Mouse (Mus musculus) myocyte (in vitro differentiated cells): ENCODE results near the gene Ppp1r1a. TPM values are rescaled to one million over a fixed set of nuclear protein-coding genes. Genes with fewer than 3 reads are reported as not detected.

Source experiments
- H3K27me3 ChIP-seq: one replicate; pipeline ENCODE4 v1.6.1; 2011; ENCODE audit not compliant: control insufficient read depth, insufficient read depth, insufficient read length
- H3K36me3 ChIP-seq: one replicate; pipeline ENCODE4 v1.6.1; 2011; ENCODE audit not compliant: control insufficient read depth, insufficient read depth
- H3K4me2 ChIP-seq: one replicate; pipeline ENCODE4 v1.6.1; 2011; ENCODE audit warnings: low read depth, control low read depth
- H3K4me3 ChIP-seq: one replicate; pipeline ENCODE4 v1.5.1; 2011; ENCODE audit warnings: mild to moderate bottlenecking, control low read depth, moderate library complexity
- H3K79me2 ChIP-seq: one replicate; pipeline ENCODE4 v1.6.1; 2011; ENCODE audit not compliant: control insufficient read depth, insufficient read depth
- H3ac ChIP-seq: one replicate; pipeline ENCODE4 v1.6.1; 2011; ENCODE audit not compliant: control insufficient read depth, insufficient read length
- CEBPB ChIP-seq: IDR thresholded peaks from 2 replicates; pipeline ENCODE4 v1.6.1; 2011; ENCODE audit warnings: mild to moderate bottlenecking, moderate library complexity; ENCODE audit not compliant: poor library complexity, insufficient read depth, severe bottlenecking
- E2F4 ChIP-seq: IDR thresholded peaks from one replicate; pipeline ENCODE4 v1.6.1; 2011; ENCODE audit warnings: mild to moderate bottlenecking, control low read depth, moderate library complexity; ENCODE audit not compliant: insufficient read depth
- MAX ChIP-seq: IDR thresholded peaks from one replicate; pipeline ENCODE4 v1.6.1; 2011; ENCODE audit warnings: low read depth, mild to moderate bottlenecking, control low read depth
- MYOD1 ChIP-seq, 3 experiments: IDR thresholded peaks; one replicate each; pipeline ENCODE4 v1.6.1; 2011; ENCODE audit warnings: control low read depth in 2 of 3, low read depth in 2 of 3, mild to moderate bottlenecking in 2 of 3, moderate library complexity in 1 of 3; ENCODE audit not compliant: insufficient read length in 2 of 3, control insufficient read depth in 1 of 3
- MYOG ChIP-seq, 3 experiments: IDR thresholded peaks; one replicate each; pipeline ENCODE4 v1.6.1; 2011; ENCODE audit warnings: control low read depth in 2 of 3, low read depth in 2 of 3, mild to moderate bottlenecking in 2 of 3; ENCODE audit not compliant: insufficient read length in 2 of 3, control insufficient read depth in 1 of 3, insufficient read depth in 1 of 3
- POLR2A ChIP-seq: IDR thresholded peaks from one replicate; pipeline ENCODE4 v1.6.1; 2011; ENCODE audit warnings: low read depth, mild to moderate bottlenecking, control low read depth, moderate library complexity; ENCODE audit not compliant: insufficient read length
- POLR2AphosphoS2 ChIP-seq: IDR thresholded peaks from one replicate; pipeline ENCODE4 v1.6.1; 2011; ENCODE audit warnings: low read depth, control low read depth; ENCODE audit not compliant: insufficient read length
- REST ChIP-seq: IDR thresholded peaks from one replicate; pipeline ENCODE4 v1.6.1; 2011; ENCODE audit warnings: mild to moderate bottlenecking, control low read depth, moderate library complexity; ENCODE audit not compliant: insufficient read depth, insufficient read length
- SRF ChIP-seq: IDR thresholded peaks from one replicate; pipeline ENCODE4 v1.6.1; 2011; ENCODE audit warnings: low read depth; ENCODE audit not compliant: control insufficient read depth, insufficient read length
- TCF12 ChIP-seq: IDR thresholded peaks from one replicate; pipeline ENCODE4 v1.6.1; 2011; ENCODE audit warnings: mild to moderate bottlenecking, control low read depth; ENCODE audit not compliant: poor library complexity, insufficient read depth, severe bottlenecking
- TCF3 ChIP-seq: IDR thresholded peaks from one replicate; pipeline ENCODE4 v1.6.1; 2011; ENCODE audit warnings: low read depth, control low read depth; ENCODE audit not compliant: insufficient read length
- USF1 ChIP-seq: IDR thresholded peaks from one replicate; pipeline ENCODE4 v1.6.1; 2011; ENCODE audit warnings: low read depth, mild to moderate bottlenecking, control low read depth, moderate library complexity
- polyA plus RNA-seq: library from polyadenylated mRNA; unstranded; fragments of >200 nt; fragmentation: generic; extraction: Trizol; gene quantifications from one replicate; pipeline ENCODE4 v1.2.1, GENCODE M21; 2012; ENCODE audit warnings: missing spikeins

Gene Ppp1r1a
- polyA plus RNA-seq, 1 experiment, result not detected

GRCm38 (mm10) chr15:103549475-103549874 lies 11.7 kb upstream of the Ppp1r1a start:
- no peaks in the 10 kb centered on the region for H3K36me3 ChIP-seq
- TF ChIP-seq CEBPB (no peak), REST (no peak), MYOD1 (IDR thresholded peaks at IDR 0.05; ENCODE audit: control insufficient read depth in 1 of 3, insufficient read length in 2 of 3, low read depth in 2 of 3) (no peak)
- H3ac ChIP-seq, result no peak overlapping the region
- H3K79me2 ChIP-seq, result no peaks in the 10 kb centered on the region
- H3K27me3 ChIP-seq, result peaks cover 21% of the 10 kb centered on the region
- H3K4me2 ChIP-seq, result no peak overlapping the region
- H3K4me3 ChIP-seq, result no peak overlapping the region

- Histone ChIP-seq H3K4me2 (no peak overlapping the region), H3K27me3 (peaks cover 25% of the 10 kb centered on the region), H3K36me3 (no peaks in the 10 kb centered on the region), H3ac (no peak overlapping the region), H3K79me2 (no peaks in the 10 kb centered on the region), H3K4me3 (no peak overlapping the region)
- TF ChIP-seq TCF12, result no peak
- no peak for TF ChIP-seq TCF3
- TF ChIP-seq E2F4, result no peak
- no peak for TF ChIP-seq POLR2A
- no peak for TF ChIP-seq REST
- TF ChIP-seq USF1, result no peak
- no peak for TF ChIP-seq MAX
- no peak for TF ChIP-seq SRF
- no peak for TF ChIP-seq CEBPB
- no peak for TF ChIP-seq POLR2AphosphoS2
- no peak for TF ChIP-seq MYOD1 (IDR thresholded peaks at IDR 0.05; ENCODE audit: control insufficient read depth in 1 of 3, insufficient read length in 2 of 3, low read depth in 2 of 3)
- TF ChIP-seq MYOG (IDR thresholded peaks at IDR 0.05; ENCODE audit: control insufficient read depth in 1 of 3, insufficient read depth in 1 of 3, insufficient read length in 2 of 3, low read depth in 2 of 3), result no peak
Measured at GRCm38 (mm10) chr15:103547983-103548382, 10.2 kb upstream of the Ppp1r1a start.

GRCm38 (mm10) chr15:103542526-103542925 lies 4.7 kb upstream of the Ppp1r1a start:
- H3K79me2 ChIP-seq, result no peaks in the 10 kb centered on the region
- no peak overlapping the region for H3ac ChIP-seq
- H3K4me2 ChIP-seq, result no peak overlapping the region
- TF ChIP-seq POLR2A (no peak), MYOD1 (IDR thresholded peaks at IDR 0.05; ENCODE audit: control insufficient read depth in 1 of 3, insufficient read length in 2 of 3, low read depth in 2 of 3) (no peak), SRF (no peak), MAX (no peak), CEBPB (no peak), POLR2AphosphoS2 (no peak), USF1 (no peak), MYOG (IDR thresholded peaks at IDR 0.05; ENCODE audit: control insufficient read depth in 1 of 3, insufficient read depth in 1 of 3, insufficient read length in 2 of 3, low read depth in 2 of 3) (no peak), TCF3 (no peak), TCF12 (no peak), E2F4 (no peak), REST (no peak)
- no peak overlapping the region for H3K4me3 ChIP-seq
- H3K36me3 ChIP-seq, result no peaks in the 10 kb centered on the region
- H3K27me3 ChIP-seq, result peaks cover 51% of the 10 kb centered on the region

GRCm38 (mm10) chr15:103540646-103541045 lies 2.8 kb upstream of the Ppp1r1a start:
- Histone ChIP-seq H3ac (no peak overlapping the region), H3K27me3 (peaks cover 59% of the 10 kb centered on the region), H3K36me3 (no peaks in the 10 kb centered on the region), H3K4me2 (no peak overlapping the region), H3K79me2 (no peaks in the 10 kb centered on the region), H3K4me3 (no peak overlapping the region)
- TF ChIP-seq POLR2A (no peak), E2F4 (no peak), TCF3 (no peak), MYOG (IDR thresholded peaks at IDR 0.05; ENCODE audit: control insufficient read depth in 1 of 3, insufficient read depth in 1 of 3, insufficient read length in 2 of 3, low read depth in 2 of 3) (no peak), TCF12 (no peak), POLR2AphosphoS2 (no peak), REST (no peak)

GRCm38 (mm10) chr15:103539259-103539658 lies 1.5 kb upstream of the Ppp1r1a start:
- Histone ChIP-seq H3K4me3 (no peak overlapping the region), H3K4me2 (no peak overlapping the region), H3K79me2 (no peaks in the 10 kb centered on the region), H3ac (no peak overlapping the region), H3K27me3 (peaks cover 67% of the 10 kb centered on the region), H3K36me3 (no peaks in the 10 kb centered on the region)
- TF ChIP-seq USF1 (no peak), SRF (no peak), MYOD1 (IDR thresholded peaks at IDR 0.05; ENCODE audit: control insufficient read depth in 1 of 3, insufficient read length in 2 of 3, low read depth in 2 of 3) (no peak), E2F4 (no peak), REST (no peak), CEBPB (no peak), POLR2AphosphoS2 (no peak), POLR2A (no peak), MYOG (IDR thresholded peaks at IDR 0.05; ENCODE audit: control insufficient read depth in 1 of 3, insufficient read depth in 1 of 3, insufficient read length in 2 of 3, low read depth in 2 of 3) (no peak), TCF12 (no peak), TCF3 (no peak), MAX (no peak)
